Mouse (Mus musculus): ENCODE data around the gene Sirt6.

DNA sequence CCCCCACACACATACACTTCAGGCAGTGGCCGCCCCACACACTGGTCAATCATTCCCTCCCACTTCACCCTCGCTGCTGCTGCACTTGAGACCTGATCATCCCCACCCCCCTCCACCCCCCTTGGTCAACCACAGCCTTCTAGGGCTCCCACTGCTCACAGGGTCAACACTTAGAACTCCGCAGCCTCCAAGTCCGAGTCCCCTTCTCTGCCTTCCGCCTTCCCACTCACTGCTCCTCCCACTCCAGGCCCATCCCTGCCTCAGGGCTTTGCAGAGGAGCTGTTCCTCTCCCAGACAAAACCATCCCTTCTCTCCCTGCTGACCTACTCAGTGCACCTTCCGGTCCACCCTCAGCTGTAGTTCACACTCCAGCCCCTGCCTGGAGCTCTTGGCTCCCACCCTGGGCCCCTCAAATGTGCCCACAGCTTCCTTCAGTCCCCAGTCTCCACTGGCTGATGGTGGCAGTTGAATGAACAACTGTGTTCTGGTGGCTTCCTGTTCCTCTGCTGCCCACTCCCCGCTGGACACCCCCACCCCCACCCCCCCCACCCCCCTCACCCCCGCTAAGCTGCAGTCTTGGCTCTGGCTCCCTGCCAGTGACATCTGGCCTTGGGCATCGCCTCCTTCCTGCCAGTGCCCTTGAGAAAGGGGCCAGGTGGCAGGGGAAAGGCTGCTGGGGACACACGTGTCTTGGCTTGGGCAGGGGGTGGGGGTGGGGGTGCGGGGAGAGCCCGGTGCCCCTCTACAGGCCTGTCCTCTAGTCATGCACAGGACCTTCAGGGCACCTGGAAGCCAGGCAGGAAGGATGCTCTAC lies 30.3 kb downstream of the Sirt6 start:
- no peak for TF ChIP-seq CHD2 (IDR thresholded peaks at IDR 0.05; ENCODE audit: low read length)
- no peak for TF ChIP-seq MYC (IDR thresholded peaks at IDR 0.05; ENCODE audit: low read depth, low read length)
- TF ChIP-seq NRF1 (IDR thresholded peaks at IDR 0.05; ENCODE audit: insufficient read depth, low read depth, low read length, poor library complexity, severe bottlenecking) = no peak
- no peak for TF ChIP-seq POLR2A (IDR thresholded peaks at IDR 0.05; ENCODE audit: control insufficient read depth in 1 of 2, insufficient read depth in 1 of 2, low read depth in 1 of 2, low read length in 2 of 2, poor library complexity in 1 of 2)
